Mouse (Mus musculus): Measurements from ENCODE around the gene Zim1. TPM values are rescaled to one million over a fixed set of nuclear protein-coding genes. Genes with fewer than 3 reads are reported as not detected.

Zim1 gene
- total and polyA plus RNA-seq, 3 experiments = not detected

DNA sequence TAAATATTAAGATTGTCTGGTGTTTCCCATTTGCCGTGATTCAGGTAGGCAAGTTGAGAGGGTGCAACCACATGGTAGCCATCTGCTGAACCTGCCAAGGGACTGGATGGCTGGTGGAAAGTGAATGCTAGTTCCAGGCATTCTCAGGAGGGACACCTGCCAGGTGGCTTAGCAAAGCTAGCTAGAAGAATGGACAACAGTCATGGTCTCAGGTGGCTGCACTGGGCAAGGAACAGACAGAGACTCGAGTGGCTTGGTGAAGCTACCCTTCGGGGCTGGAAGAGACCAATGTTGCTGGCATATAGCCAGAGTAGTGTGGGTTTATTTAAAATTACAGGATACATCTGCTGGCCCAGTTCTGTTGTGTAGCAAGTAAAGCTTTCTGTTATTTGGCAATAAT, 60.4 kb downstream of the Zim1 start:
- Histone ChIP-seq H3K9ac (ENCODE audit: control insufficient read depth, low read depth, low read length, poor library complexity, severe bottlenecking) (no peak overlapping the region), H3K27ac (ENCODE audit: control insufficient read depth, low read depth, low read length) (no peak overlapping the region), H3K79me2 (ENCODE audit: control insufficient read depth, insufficient read depth, low read length, poor library complexity) (no peaks in the 10 kb centered on the region), H3K27me3 (ENCODE audit: control insufficient read depth in 1 of 2, insufficient read depth in 2 of 2, low read length in 2 of 2) (no peaks in the 10 kb centered on the region), H3K9me3 (replicated peaks; ENCODE audit: insufficient read depth, low read length) (no peaks in the 10 kb centered on the region), H3K4me1 (ENCODE audit: control insufficient read depth in 1 of 2, insufficient read depth in 2 of 2, low read length in 2 of 2) (no peaks in the 10 kb centered on the region), H3K36me3 (ENCODE audit: control insufficient read depth in 1 of 2, insufficient read depth in 2 of 2, low read length in 2 of 2) (no peaks in the 10 kb centered on the region), H3K4me3 (ENCODE audit: control insufficient read depth in 1 of 2, insufficient read depth in 1 of 2, low read depth in 2 of 2, low read length in 2 of 2) (no peak overlapping the region)
- TF ChIP-seq ZC3H11A (IDR thresholded peaks at IDR 0.05; ENCODE audit: low read depth, low read length) = no peak
- no peak for TF ChIP-seq MYB (IDR thresholded peaks at IDR 0.05; ENCODE audit: low read depth, low read length)
- TF ChIP-seq CTCF (IDR thresholded peaks at IDR 0.05 in 2 of 3, conservative IDR thresholded peaks at IDR 0.05 in 1 of 3; ENCODE audit: control insufficient read depth in 1 of 3, insufficient read depth in 1 of 3, low read depth in 2 of 3, low read length in 3 of 3, poor library complexity in 1 of 3, severe bottlenecking in 1 of 3) = no peak
- no peak for TF ChIP-seq TCF12 (IDR thresholded peaks at IDR 0.05; ENCODE audit: low read depth, low read length)
- no peak for TF ChIP-seq ZNF384 (IDR thresholded peaks at IDR 0.05; ENCODE audit: low read depth, low read length)
- no peak for TF ChIP-seq POLR2AphosphoS2 (IDR thresholded peaks at IDR 0.05; ENCODE audit: low read length)
- TF ChIP-seq E2F4 (IDR thresholded peaks at IDR 0.05; ENCODE audit: borderline replicate concordance, low read depth, low read length) = no peak
- no peak for TF ChIP-seq USF1 (IDR thresholded peaks at IDR 0.05; ENCODE audit: low read depth, low read length)
- DNase-seq (ENCODE audit: low read depth, low spot score) = no peak

Other genes starting within 250 kb of the Zim1 start
- gene Olfr1336, start 240.3 kb downstream of the Zim1 start, total RNA-seq (2012; rRNA removed) = not detected in 2 replicates
- gene Olfr1336, start 240.3 kb downstream of the Zim1 start, polyA plus RNA-seq (2012; ENCODE audit: insufficient read depth in 1 of 2, insufficient read length in 2 of 2, low read depth in 1 of 2, low replicate concordance in 2 of 2, missing spikeins in 1 of 2) = under 1 TPM in 1 of 2 experiments, not detected in 1; 0.01 TPM
- gene Olfr1346, start 229.3 kb downstream of the Zim1 start, total RNA-seq (2012; rRNA removed) = not detected in 2 replicates
- gene Olfr1346, start 229.3 kb downstream of the Zim1 start, polyA plus RNA-seq (2012; ENCODE audit: insufficient read depth in 1 of 2, insufficient read length in 2 of 2, low read depth in 1 of 2, low replicate concordance in 2 of 2, missing spikeins in 1 of 2) = not detected
- not detected in 2 replicates for gene Olfr5, start 209.5 kb downstream of the Zim1 start, total RNA-seq (2012; rRNA removed)
- gene Olfr5, start 209.5 kb downstream of the Zim1 start, polyA plus RNA-seq (2012; ENCODE audit: insufficient read depth in 1 of 2, insufficient read length in 2 of 2, low read depth in 1 of 2, low replicate concordance in 2 of 2, missing spikeins in 1 of 2) = not detected
- gene Olfr1347, start 196.7 kb downstream of the Zim1 start, total RNA-seq (2012; rRNA removed) = not detected in 2 replicates
- not detected for gene Olfr1347, start 196.7 kb downstream of the Zim1 start, polyA plus RNA-seq (2012; ENCODE audit: insufficient read depth in 1 of 2, insufficient read length in 2 of 2, low read depth in 1 of 2, low replicate concordance in 2 of 2, missing spikeins in 1 of 2)
- gene Olfr1348, start 187.7 kb downstream of the Zim1 start, total RNA-seq (2012; rRNA removed) = not detected in 2 replicates
- not detected for gene Olfr1348, start 187.7 kb downstream of the Zim1 start, polyA plus RNA-seq (2012; ENCODE audit: insufficient read depth in 1 of 2, insufficient read length in 2 of 2, low read depth in 1 of 2, low replicate concordance in 2 of 2, missing spikeins in 1 of 2)
- not detected in 2 replicates for gene Olfr1349, start 173.5 kb downstream of the Zim1 start, total RNA-seq (2012; rRNA removed)
- not detected for gene Olfr1349, start 173.5 kb downstream of the Zim1 start, polyA plus RNA-seq (2012; ENCODE audit: insufficient read depth in 1 of 2, insufficient read length in 2 of 2, low read depth in 1 of 2, low replicate concordance in 2 of 2, missing spikeins in 1 of 2)
- not detected in 2 replicates for gene Olfr1350, start 131.6 kb downstream of the Zim1 start, total RNA-seq (2012; rRNA removed)
- not detected for gene Olfr1350, start 131.6 kb downstream of the Zim1 start, polyA plus RNA-seq (2012; ENCODE audit: insufficient read depth in 1 of 2, insufficient read length in 2 of 2, low read depth in 1 of 2, low replicate concordance in 2 of 2, missing spikeins in 1 of 2)
- not detected in 2 replicates for gene Peg3, start 34.0 kb upstream of the Zim1 start, total RNA-seq (2012; rRNA removed)
- gene Peg3, start 34.0 kb upstream of the Zim1 start, polyA plus RNA-seq (2012; ENCODE audit: insufficient read depth in 1 of 2, insufficient read length in 2 of 2, low read depth in 1 of 2, low replicate concordance in 2 of 2, missing spikeins in 1 of 2) = not detected
- gene Usp29, start 34.1 kb upstream of the Zim1 start, total RNA-seq (2012; rRNA removed) = not detected in 2 replicates
- not detected for gene Usp29, start 34.1 kb upstream of the Zim1 start, polyA plus RNA-seq (2012; ENCODE audit: insufficient read depth in 1 of 2, insufficient read length in 2 of 2, low read depth in 1 of 2, low replicate concordance in 2 of 2, missing spikeins in 1 of 2)

Data from MEL (cell line).